Mouse (Mus musculus) yolk sac, embryonic 10.5 days (tissue): ENCODE results near the gene Syn3.

Experiments used
- DNase-seq: peaks from one replicate; pipeline ENCODE4 v3.0.0-alpha.2; 2017; ENCODE audit warnings: low spot score

Syn3 gene

GRCm38 (mm10) chr10:86279579-86280168 lies 219.0 kb downstream of the Syn3 start:
- DNase-seq: no peak

- no peak for DNase-seq
These were observed 220.2 kb downstream of the Syn3 start for GRCm38 (mm10) chr10:86278481-86278880.

GRCm38 (mm10) chr10:86277327-86277726 lies 221.4 kb downstream of the Syn3 start:
- no peak for DNase-seq

- DNase-seq: no peak
These were observed 223.1 kb downstream of the Syn3 start for GRCm38 (mm10) chr10:86275585-86275984.

- no peak for DNase-seq
These were observed 225.1 kb downstream of the Syn3 start for GRCm38 (mm10) chr10:86273410-86274191.

- DNase-seq: no peak
These were observed 225.9 kb downstream of the Syn3 start for GRCm38 (mm10) chr10:86272826-86273225.

GRCm38 (mm10) chr10:86270254-86270653 lies 228.4 kb downstream of the Syn3 start:
- DNase-seq: no peak

- DNase-seq: no peak
These were observed 234.1 kb downstream of the Syn3 start for GRCm38 (mm10) chr10:86264618-86265017.

GRCm38 (mm10) chr10:86261725-86262124 lies 237.0 kb downstream of the Syn3 start:
- DNase-seq: no peak

- no peak for DNase-seq
These were observed 239.7 kb downstream of the Syn3 start for GRCm38 (mm10) chr10:86258992-86259391.

GRCm38 (mm10) chr10:86258046-86258445 lies 240.7 kb downstream of the Syn3 start:
- DNase-seq: no peak

GRCm38 (mm10) chr10:86257045-86257444 lies 241.7 kb downstream of the Syn3 start:
- DNase-seq: no peak

- DNase-seq: no peak
These were observed 242.5 kb downstream of the Syn3 start for GRCm38 (mm10) chr10:86256221-86256620.

GRCm38 (mm10) chr10:86250149-86250922 lies 248.4 kb downstream of the Syn3 start:
- no peak for DNase-seq

GRCm38 (mm10) chr10:86249283-86249682 lies 249.4 kb downstream of the Syn3 start:
- DNase-seq: no peak

GRCm38 (mm10) chr10:86248807-86249206 lies 249.9 kb downstream of the Syn3 start:
- DNase-seq: no peak

- no peak for DNase-seq
These were observed 250.5 kb downstream of the Syn3 start for GRCm38 (mm10) chr10:86248131-86248740.

GRCm38 (mm10) chr10:86245396-86245795 lies 253.3 kb downstream of the Syn3 start:
- DNase-seq: no peak

- DNase-seq: no peak
These were observed 255.2 kb downstream of the Syn3 start for GRCm38 (mm10) chr10:86243525-86243924.

- no peak for DNase-seq
These were observed 256.0 kb downstream of the Syn3 start for GRCm38 (mm10) chr10:86242721-86243120.

GRCm38 (mm10) chr10:86230006-86230405 lies 268.7 kb downstream of the Syn3 start:
- no peak for DNase-seq

- no peak for DNase-seq
These were observed 273.2 kb downstream of the Syn3 start for GRCm38 (mm10) chr10:86225480-86225879.
